Mouse (Mus musculus): ENCODE measurements around the gene Clock.
A peak's percentile ranks its signal among the peaks of the same experiment; 100 is the strongest.

Clock gene

GRCm38 (mm10) chr5:76274977-76275376 lies 29.6 kb downstream of the Clock start:
- no peak for DNase-seq (ENCODE audit: low read depth)

- DNase-seq (ENCODE audit: low read depth), result peak; percentile 63
Measured at GRCm38 (mm10) chr5:76250948-76251347, 53.6 kb downstream of the Clock start.

- DNase-seq (ENCODE audit: low read depth), result no peak
Measured at GRCm38 (mm10) chr5:76246539-76246938, 58.1 kb downstream of the Clock start.

- DNase-seq (ENCODE audit: low read depth), result no peak
Measured at GRCm38 (mm10) chr5:76245419-76245818, 59.2 kb downstream of the Clock start.

GRCm38 (mm10) chr5:76244430-76244829 lies 60.2 kb downstream of the Clock start:
- no peak for DNase-seq (ENCODE audit: low read depth)

GRCm38 (mm10) chr5:76243929-76244328 lies 60.7 kb downstream of the Clock start:
- DNase-seq (ENCODE audit: low read depth), result peak; percentile 52

GRCm38 (mm10) chr5:76243274-76243673 lies 61.3 kb downstream of the Clock start:
- no peak for DNase-seq (ENCODE audit: low read depth)

- no peak for DNase-seq (ENCODE audit: low read depth)
Measured at GRCm38 (mm10) chr5:76231171-76231855, 73.3 kb downstream of the Clock start.

GRCm38 (mm10) chr5:76216691-76217090 lies 87.9 kb downstream of the Clock start:
- no peak for DNase-seq (ENCODE audit: low read depth)

- no peak for DNase-seq (ENCODE audit: low read depth)
Measured at GRCm38 (mm10) chr5:76208066-76208465, 96.5 kb downstream of the Clock start.

GRCm38 (mm10) chr5:76205886-76206285 lies 98.7 kb downstream of the Clock start:
- DNase-seq (ENCODE audit: low read depth), result no peak

GRCm38 (mm10) chr5:76203171-76203570 lies 101.4 kb downstream of the Clock start:
- DNase-seq (ENCODE audit: low read depth), result no peak

GRCm38 (mm10) chr5:76199346-76199745 lies 105.2 kb downstream of the Clock start:
- DNase-seq (ENCODE audit: low read depth), result no peak

- DNase-seq (ENCODE audit: low read depth), result no peak
Measured at GRCm38 (mm10) chr5:76194377-76194945, 110.1 kb downstream of the Clock start.

GRCm38 (mm10) chr5:76193075-76193474 lies 111.5 kb downstream of the Clock start:
- DNase-seq (ENCODE audit: low read depth), result no peak

- DNase-seq (ENCODE audit: low read depth), result no peak
Measured at GRCm38 (mm10) chr5:76190609-76191008, 114.0 kb downstream of the Clock start.

GRCm38 (mm10) chr5:76187885-76188284 lies 116.7 kb downstream of the Clock start:
- no peak for DNase-seq (ENCODE audit: low read depth)

GRCm38 (mm10) chr5:76184286-76185080 lies 120.1 kb downstream of the Clock start:
- DNase-seq (ENCODE audit: low read depth), result peak; percentile 77

- DNase-seq (ENCODE audit: low read depth), result peak; percentile 95
Measured at GRCm38 (mm10) chr5:76183750-76184261, 120.8 kb downstream of the Clock start, which contains the start of gene Tmem165. Gene Tmem165 (plus strand): TSS chr5:76183880.

GRCm38 (mm10) chr5:76183043-76183749 lies 121.4 kb downstream of the Clock start:
- no peak for DNase-seq (ENCODE audit: low read depth)

GRCm38 (mm10) chr5:76182326-76182725 lies 122.3 kb downstream of the Clock start:
- DNase-seq (ENCODE audit: low read depth), result peak; percentile 14

- no peak for DNase-seq (ENCODE audit: low read depth)
Measured at GRCm38 (mm10) chr5:76179791-76180190, 124.8 kb downstream of the Clock start.
